9 mouse cellular contexts compared by ENCODE assay signal in the genomic region with DNA sequence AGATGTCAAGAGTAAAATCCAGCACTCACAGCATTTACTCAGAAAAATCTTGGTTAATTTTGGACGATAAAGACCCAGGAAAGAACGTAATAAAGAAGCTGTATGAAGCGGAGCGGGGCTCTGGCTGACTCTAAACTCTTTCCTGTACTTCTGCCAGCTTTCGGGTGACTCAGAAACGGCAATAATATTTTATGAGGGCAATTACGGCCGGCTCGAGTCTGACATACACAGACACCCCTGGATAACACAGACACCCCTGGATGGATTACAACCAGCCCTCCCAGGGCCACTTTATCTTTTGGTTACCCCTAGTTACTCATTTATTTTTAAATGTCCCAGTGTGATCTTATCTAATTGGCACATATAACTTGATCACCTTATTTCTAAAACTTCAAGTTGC.
DNase-seq lines count a peak whose midpoint lies in the region; ATAC-seq and TF ChIP-seq lines count a peak whose summit lies in the region.
"Had no signal": no experiment of that assay in that cellular context is flagged by ENCODE, and none has a peak within 500 bp of the region (broad histone marks: within the 10 kb centered on the region; RNA-seq: fewer than 3 reads in every experiment).

No protein-coding gene starts in this region.

- H3K9me3 ChIP-seq in limb, embryonic 12.5 days, result no peaks in the 10 kb centered on the region
- no peaks in the 10 kb centered on the region for H3K9me3 ChIP-seq in limb, embryonic 10.5 days (replicated peaks)
- no peaks in the 10 kb centered on the region for H3K9me3 ChIP-seq in limb, embryonic 14.5 days (ENCODE audit: control insufficient read depth, low read length)
- H3K9me3 ChIP-seq in midbrain, embryonic 16.5 days (replicated peaks; ENCODE audit: control insufficient read depth, low read length, poor library complexity, severe bottlenecking), result no peaks in the 10 kb centered on the region

- no peak for DNase-seq in limb, embryonic 10.5 days (ENCODE audit: low spot score)
- DNase-seq in Muller cell, postnatal 12 days (ENCODE audit: inconsistent ontology term), result peak; percentile 35
- peak; percentile 67 for DNase-seq in adrenal gland, postnatal 10 days
- peak; percentile 80 for DNase-seq in limb, embryonic 14.5 days (ENCODE audit: low spot score)
- DNase-seq in spleen, postnatal 14 days (ENCODE audit: low spot score in 2 of 2), result no peak

- H3K4me3 ChIP-seq in limb, embryonic 12.5 days (replicated peaks), result no peak overlapping the region
- H3K4me3 ChIP-seq in limb, embryonic 10.5 days, result no peak overlapping the region
- H3K4me3 ChIP-seq in limb, embryonic 14.5 days (replicated peaks; ENCODE audit: low read length), result no peak overlapping the region
- H3K4me3 ChIP-seq in midbrain, embryonic 16.5 days (ENCODE audit: low read depth, low read length), result no peak overlapping the region

- peaks cover 62% of the 10 kb centered on the region for H3K4me1 ChIP-seq in limb, embryonic 12.5 days (replicated peaks)
- peaks cover 53% of the 10 kb centered on the region for H3K4me1 ChIP-seq in limb, embryonic 10.5 days
- peaks cover 39% of the 10 kb centered on the region for H3K4me1 ChIP-seq in limb, embryonic 14.5 days (ENCODE audit: control insufficient read depth, insufficient read depth, low read length)
- peaks cover 6% of the 10 kb centered on the region for H3K4me1 ChIP-seq in midbrain, embryonic 16.5 days (ENCODE audit: control insufficient read depth, insufficient read depth, low read length)

- no peak overlapping the region for H3K9ac ChIP-seq in limb, embryonic 12.5 days (replicated peaks)
- H3K9ac ChIP-seq in limb, embryonic 14.5 days (ENCODE audit: low read depth, low read length, severe bottlenecking), result no peak overlapping the region
- no peak overlapping the region for H3K9ac ChIP-seq in midbrain, embryonic 16.5 days (ENCODE audit: low read depth, low read length)

- WGBS in limb, embryonic 12.5 days, result 11% methylated on average over 9 of the region's 9 CpGs
- WGBS in limb, embryonic 10.5 days, result 46% methylated on average over 9 of the region's 9 CpGs
- 6% methylated on average over 9 of the region's 9 CpGs for WGBS in limb, embryonic 14.5 days
- WGBS in midbrain, embryonic 16.5 days, result 86% methylated on average over 9 of the region's 9 CpGs

- no peak for ATAC-seq in limb, embryonic 12.5 days (ENCODE audit: insufficient number of reproducible peaks, insufficient read depth, low FRiP score, low TSS enrichment, low read depth)
- ATAC-seq in limb, embryonic 14.5 days (ENCODE audit: low FRiP score, low read depth), result peak; percentile 58; the same call in 1 of the 2 replicates
- ATAC-seq in midbrain, embryonic 16.5 days, result no peak
- ATAC-seq: forebrain, embryonic 14.5 days; hindbrain, embryonic 16.5 days had no signal

- no peak overlapping the region for H3K27ac ChIP-seq in limb, embryonic 12.5 days
- H3K27ac ChIP-seq in limb, embryonic 10.5 days, result no peak overlapping the region
- H3K27ac ChIP-seq in limb, embryonic 14.5 days (replicated peaks; ENCODE audit: low read depth, low read length), result no peak overlapping the region
- no peak overlapping the region for H3K27ac ChIP-seq in midbrain, embryonic 16.5 days (ENCODE audit: low read length)

- H3K36me3 ChIP-seq in limb, embryonic 12.5 days, result no peaks in the 10 kb centered on the region
- H3K36me3 ChIP-seq in limb, embryonic 10.5 days, result no peaks in the 10 kb centered on the region
- H3K36me3 ChIP-seq in limb, embryonic 14.5 days (ENCODE audit: control insufficient read depth, insufficient read depth, low read length), result no peaks in the 10 kb centered on the region
- no peaks in the 10 kb centered on the region for H3K36me3 ChIP-seq in midbrain, embryonic 16.5 days (ENCODE audit: control insufficient read depth, insufficient read depth, low read length)

- H3K4me2 ChIP-seq in limb, embryonic 12.5 days, result peak overlapping the region; percentile 6; the same call in 1 of the 2 replicates
- peak overlapping the region; percentile 32; the same call in 1 of the 2 replicates for H3K4me2 ChIP-seq in limb, embryonic 14.5 days (replicated peaks; ENCODE audit: low read depth, low read length, severe bottlenecking)
- no peak overlapping the region for H3K4me2 ChIP-seq in midbrain, embryonic 16.5 days (ENCODE audit: low read length)

- no peak for TF ChIP-seq POLR2A in limb, embryonic 14.5 days (IDR thresholded peaks at IDR 0.05; ENCODE audit: borderline replicate concordance, extremely low read depth, insufficient read depth, insufficient read length)

- H3K27me3 ChIP-seq in limb, embryonic 12.5 days, result no peaks in the 10 kb centered on the region
- no peaks in the 10 kb centered on the region for H3K27me3 ChIP-seq in limb, embryonic 10.5 days (ENCODE audit: low read depth, poor library complexity, severe bottlenecking)
- H3K27me3 ChIP-seq in limb, embryonic 14.5 days (ENCODE audit: control insufficient read depth, insufficient read depth, low read length), result no peaks in the 10 kb centered on the region
- no peaks in the 10 kb centered on the region for H3K27me3 ChIP-seq in midbrain, embryonic 16.5 days (ENCODE audit: control insufficient read depth, insufficient read depth, low read depth, low read length)

Comparison
In these comparisons a context has a peak if more than half of its experiments do, and no peak if none do; other contexts are left out.
1. DNase-seq: peak in Muller cell, postnatal 12 days (single experiment), adrenal gland, postnatal 10 days (single experiment) and limb, embryonic 14.5 days (single experiment); none in limb, embryonic 10.5 days (single experiment) and spleen, postnatal 14 days (0 of 2).